Mouse (Mus musculus) G1E (cell line): ENCODE measurements around the gene Cldn7. TPM values are rescaled to one million over a fixed set of nuclear protein-coding genes. Genes with fewer than 3 reads are reported as not detected.

Experiments
- ATAC-seq: 2 replicates; pipeline ENCODE4 v1.8.0; 2016; ENCODE audit warnings: mild to moderate bottlenecking; ENCODE audit not compliant: insufficient number of reproducible peaks, poor library complexity, low FRiP score, severe bottlenecking; ENCODE audit errors: extremely low read depth
- DNase-seq: peaks from one replicate; pipeline ENCODE4 v3.0.0; 2012; ENCODE audit warnings: low spot score
- H3K27me3 ChIP-seq: 2 replicates; pipeline ENCODE4 v1.6.1; 2012; ENCODE audit warnings: mild to moderate bottlenecking, low read length, inconsistent platforms; ENCODE audit not compliant: insufficient read depth
- H3K36me3 ChIP-seq: replicated peaks from 2 replicates; pipeline ENCODE3; 2012; ENCODE audit warnings: mild to moderate bottlenecking, inconsistent platforms
- H3K4me1 ChIP-seq: 2 replicates; pipeline ENCODE4 v1.6.1; 2012; ENCODE audit warnings: low read depth, low read length, inconsistent platforms, mixed read lengths; ENCODE audit not compliant: insufficient read depth
- H3K4me3 ChIP-seq: 2 replicates; pipeline ENCODE4 v1.5.1; 2012; ENCODE audit warnings: low read depth, mild to moderate bottlenecking, inconsistent platforms, low read length, moderate library complexity, mixed read lengths
- H3K9me3 ChIP-seq: replicated peaks from 2 replicates; pipeline ENCODE4 v1.6.1; 2012; ENCODE audit warnings: inconsistent platforms
- CTCF ChIP-seq: IDR thresholded peaks from 2 replicates; pipeline ENCODE4 v1.5.1; 2012; ENCODE audit warnings: low read depth, low read length, inconsistent platforms, mixed read lengths
- GATA1 ChIP-seq: IDR thresholded peaks from 2 replicates; pipeline ENCODE4 v1.6.1; 2012; ENCODE audit warnings: borderline replicate concordance, low read length, inconsistent platforms, mixed read lengths
- GATA2 ChIP-seq: IDR thresholded peaks from 2 replicates; pipeline ENCODE4 v1.6.1; 2012; ENCODE audit warnings: low read depth, low read length, inconsistent platforms, borderline replicate concordance
- POLR2AphosphoS5 ChIP-seq: IDR thresholded peaks from 2 replicates; pipeline ENCODE4 v1.6.1; 2012; ENCODE audit warnings: low read depth, low read length, inconsistent platforms; ENCODE audit not compliant: insufficient replicate concordance
- TAL1 ChIP-seq: conservative IDR thresholded peaks from 2 replicates; pipeline ENCODE4 v1.6.1; 2012; ENCODE audit warnings: low read depth, low read length, inconsistent platforms, mixed read lengths
- polyA plus RNA-seq: library from polyadenylated mRNA; stranded (reverse); fragments of >175 nt; gene quantifications from 2 replicates; pipeline ENCODE4 v1.2.3, GENCODE M21; 2012
- total RNA-seq, 2 experiments: library from RNA; stranded (forward) in 1 of 2; stranded (reverse) in 1 of 2; fragments of 200-1000 nt in 1 of 2; fragments of >200 nt in 1 of 2; fragmentation: Nextera tagmentation in 1 of 2; gene quantifications; 2 replicates each; pipeline ENCODE4 v1.2.3; 2014 to 2017

Gene Cldn7
- total and polyA plus RNA-seq, 3 experiments = not detected

DNA sequence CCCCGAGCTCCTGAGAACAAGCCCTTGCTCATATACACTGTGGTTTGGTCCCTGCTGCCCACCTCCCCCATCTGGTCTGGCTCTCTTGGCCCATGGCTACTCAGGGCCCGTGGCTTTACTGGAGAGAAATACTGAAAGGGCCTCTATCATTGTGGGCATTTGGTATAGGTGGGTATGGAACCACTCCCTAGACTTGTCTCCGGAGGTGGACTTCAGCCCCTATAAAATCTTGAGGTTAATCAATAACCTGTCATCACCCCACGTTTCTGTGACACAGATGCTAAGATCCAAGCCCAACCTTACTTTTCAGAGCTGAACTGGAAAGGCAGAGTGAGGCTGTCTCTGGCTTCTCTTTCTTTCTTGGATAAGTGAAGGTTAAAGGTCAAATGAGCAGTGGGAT lies 4.2 kb downstream of the Cldn7 start:
- Histone ChIP-seq H3K36me3 (peaks cover 63% of the 10 kb centered on the region), H3K4me3 (no peak overlapping the region), H3K9me3 (peaks cover 19% of the 10 kb centered on the region), H3K4me1 (peaks cover 4% of the 10 kb centered on the region; the same call in 1 of the 2 replicates), H3K27me3 (peaks cover 15% of the 10 kb centered on the region)
- DNase-seq (no peak), ATAC-seq (no peak)
- TF ChIP-seq POLR2AphosphoS5 (no peak), TAL1 (no peak), CTCF (no peak), GATA2 (no peak), GATA1 (no peak)

DNA sequence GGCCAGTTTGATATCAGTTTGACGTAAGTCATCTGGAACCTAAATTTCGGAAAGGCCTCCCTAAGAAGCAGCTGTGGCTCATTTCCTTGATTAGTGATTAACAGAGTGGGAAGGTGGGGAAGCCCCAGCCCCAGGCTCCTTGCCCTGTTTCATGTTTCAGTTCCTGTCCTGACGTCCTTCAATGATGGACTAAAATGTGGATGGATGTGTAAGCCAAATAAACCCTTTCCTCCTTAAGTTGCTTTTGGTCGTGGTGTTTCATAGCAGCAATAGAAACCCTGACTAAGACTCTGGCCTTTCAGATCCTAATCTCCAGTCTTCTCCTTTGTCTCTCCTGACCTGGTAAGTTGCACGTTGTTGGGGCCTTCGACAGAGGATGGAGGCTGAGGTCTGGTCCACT lies 5.6 kb downstream of the Cldn7 start:
- DNase-seq (no peak), ATAC-seq (no peak)
- TF ChIP-seq POLR2AphosphoS5 = no peak
- no peak for TF ChIP-seq GATA1
- no peak for TF ChIP-seq GATA2
- TF ChIP-seq CTCF = no peak
- no peak for TF ChIP-seq TAL1
- Histone ChIP-seq H3K27me3 (peaks cover 7% of the 10 kb centered on the region; the same call in 1 of the 2 replicates), H3K4me1 (peaks cover 4% of the 10 kb centered on the region; the same call in 1 of the 2 replicates), H3K36me3 (peaks cover 78% of the 10 kb centered on the region), H3K9me3 (peaks cover 15% of the 10 kb centered on the region), H3K4me3 (no peak overlapping the region)

GRCm38 (mm10) chr11:69970775-69971174 lies 6.2 kb downstream of the Cldn7 start:
- H3K27me3 ChIP-seq = peaks cover 4% of the 10 kb centered on the region; the same call in 1 of the 2 replicates
- H3K36me3 ChIP-seq = peaks cover 83% of the 10 kb centered on the region
- no peak for DNase-seq
- peaks cover 11% of the 10 kb centered on the region for H3K9me3 ChIP-seq
- peaks cover 4% of the 10 kb centered on the region; the same call in 1 of the 2 replicates for H3K4me1 ChIP-seq
- no peak overlapping the region for H3K4me3 ChIP-seq
- TF ChIP-seq GATA2 (no peak), CTCF (no peak), POLR2AphosphoS5 (no peak), GATA1 (no peak), TAL1 (no peak)
- ATAC-seq = no peak

DNA sequence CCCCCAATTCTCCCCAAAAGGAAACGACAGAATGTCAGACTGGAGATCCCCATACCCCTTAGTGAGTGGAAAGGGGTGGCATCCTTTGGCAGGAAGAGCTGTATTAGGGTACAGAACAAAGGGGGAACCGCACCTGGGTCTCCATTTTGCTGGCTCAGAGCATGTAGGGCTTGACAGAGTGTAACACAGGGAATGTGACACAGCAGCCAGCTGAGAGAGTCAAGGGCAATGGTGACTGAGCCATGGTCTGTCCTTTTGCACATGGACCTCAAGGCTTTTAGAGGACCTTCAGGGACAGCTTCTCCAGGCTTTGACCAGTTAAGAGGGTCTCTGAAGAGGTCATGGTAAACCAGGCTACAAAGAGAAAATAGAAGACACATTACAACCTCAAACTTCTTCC lies 10.3 kb downstream of the Cldn7 start:
- TF ChIP-seq TAL1 (no peak), POLR2AphosphoS5 (no peak)
- H3K9me3 ChIP-seq = no peaks in the 10 kb centered on the region
- peaks cover 6% of the 10 kb centered on the region for H3K4me1 ChIP-seq
- peaks cover 88% of the 10 kb centered on the region for H3K36me3 ChIP-seq
- no peak overlapping the region for H3K4me3 ChIP-seq
- no peaks in the 10 kb centered on the region for H3K27me3 ChIP-seq
- ATAC-seq (no peak), DNase-seq (no peak)

DNA sequence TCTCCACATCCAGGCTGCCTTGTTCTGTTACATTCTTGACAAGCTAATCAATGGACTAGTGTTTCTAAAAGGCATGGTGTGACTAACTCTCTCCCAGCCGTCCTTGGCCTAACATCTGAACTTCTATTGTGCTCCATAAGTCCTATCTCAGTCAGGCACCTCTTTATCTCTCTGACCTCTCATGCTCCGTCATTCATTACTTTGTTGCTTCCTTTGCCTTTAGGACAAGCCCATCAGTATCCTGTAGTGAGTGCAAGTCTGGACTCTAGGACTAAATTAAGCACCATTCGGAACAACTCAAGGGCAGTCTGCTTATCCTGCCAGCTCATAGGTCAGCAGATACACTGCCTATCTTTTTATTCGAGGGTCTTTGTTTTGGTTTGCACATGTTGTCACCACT lies 11.7 kb downstream of the Cldn7 start:
- Histone ChIP-seq H3K4me3 (no peak overlapping the region), H3K27me3 (no peaks in the 10 kb centered on the region), H3K36me3 (peaks cover 76% of the 10 kb centered on the region), H3K4me1 (peaks cover 6% of the 10 kb centered on the region), H3K9me3 (no peaks in the 10 kb centered on the region)
- TF ChIP-seq GATA1 (no peak), CTCF (no peak), GATA2 (no peak), POLR2AphosphoS5 (no peak), TAL1 (no peak)
- DNase-seq = no peak
- ATAC-seq = no peak

GRCm38 (mm10) chr11:69979827-69980195 lies 15.2 kb downstream of the Cldn7 start:
- H3K4me3 ChIP-seq = peak overlapping the region; percentile 79
- peaks cover 30% of the 10 kb centered on the region for H3K4me1 ChIP-seq
- H3K9me3 ChIP-seq = no peaks in the 10 kb centered on the region
- DNase-seq (no peak), ATAC-seq (no peak)
- TF ChIP-seq POLR2AphosphoS5 (no peak), GATA2 (no peak), GATA1 (no peak), CTCF (no peak), TAL1 (no peak)
- peaks cover 63% of the 10 kb centered on the region for H3K36me3 ChIP-seq
- no peaks in the 10 kb centered on the region for H3K27me3 ChIP-seq
